Mouse (Mus musculus) embryo, embryonic 11.5 days (tissue): ENCODE data around the gene Gm38655.
A peak's percentile ranks its signal among the peaks of the same experiment; 100 is the strongest.
"Not testable (repeated sequence)": the region's sequence is repeated elsewhere in the genome, so short reads cannot be mapped to it uniquely, and the experiment has no call there.

Source experiments
- DNase-seq: peaks from one replicate; pipeline ENCODE4 v3.0.0-alpha.2; 2012; ENCODE audit warnings: low read depth, low spot score

Gm38655 gene

GRCm38 (mm10) chr17:25175411-25175810 lies at the start of gene Gm38655:
Gene Gm38655, minus strand, starts transcription at chr17:25175471.
- no peak for DNase-seq

- DNase-seq, result no peak
These were observed 49.4 kb upstream of the Gm38655 start for GRCm38 (mm10) chr17:25224586-25225222.

DNA sequence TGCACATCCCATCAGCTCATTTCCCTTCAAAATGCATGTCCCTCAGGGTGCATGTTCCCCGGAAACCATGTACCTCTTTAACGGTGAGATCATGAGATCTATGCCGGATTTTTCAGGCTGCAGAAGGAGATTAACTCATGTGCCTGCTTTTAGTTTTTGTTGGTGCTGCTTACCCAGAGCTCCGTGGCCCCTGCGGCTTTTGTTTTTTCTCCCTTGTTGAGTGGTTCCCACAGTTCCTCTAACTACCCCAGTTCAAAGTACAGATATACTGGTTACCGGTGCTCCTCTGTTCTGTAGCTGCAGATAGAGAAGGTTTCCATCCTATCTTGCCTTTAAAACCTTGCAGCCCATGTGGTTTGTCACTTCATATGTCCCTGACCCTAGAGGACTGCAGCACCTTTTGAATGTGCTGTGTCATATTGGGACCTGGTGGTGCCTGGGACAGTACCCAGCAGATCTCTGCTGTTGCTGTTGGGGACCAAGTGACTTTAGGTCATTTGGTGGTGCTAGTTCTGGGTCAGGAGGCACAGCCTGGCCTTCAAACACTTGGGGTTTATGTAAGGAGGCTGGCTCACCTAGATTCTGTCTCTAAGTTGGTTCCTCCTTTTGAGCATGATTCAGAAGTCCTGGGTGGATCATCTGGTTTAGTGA lies 47.8 kb upstream of the Gm38655 start:
- DNase-seq, result no peak

DNA sequence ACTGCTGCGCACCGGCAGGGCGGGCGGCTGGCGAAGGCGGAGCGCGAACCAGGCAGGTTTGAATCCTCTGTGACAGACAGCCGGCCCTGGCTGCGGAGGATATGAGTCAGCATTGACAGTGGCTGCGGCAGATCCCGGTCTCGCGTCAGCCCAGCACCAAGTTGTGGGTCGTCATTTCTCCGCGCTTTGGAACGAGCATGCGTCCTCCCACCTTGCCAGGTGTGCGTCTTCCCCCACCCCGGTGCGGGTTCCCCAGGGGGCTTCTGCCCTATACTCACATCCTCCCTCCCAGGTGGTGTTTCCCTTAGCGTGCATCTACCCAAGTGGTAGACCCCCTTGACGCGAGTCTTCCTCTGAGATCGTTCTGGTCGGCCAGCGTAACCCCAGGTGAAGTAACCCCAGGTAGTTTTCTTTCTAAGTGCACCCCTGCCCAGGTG lies 47.3 kb upstream of the Gm38655 start:
- DNase-seq, result not testable (repeated sequence)

- no peak for DNase-seq
These were observed 46.7 kb upstream of the Gm38655 start for GRCm38 (mm10) chr17:25221821-25222503.

GRCm38 (mm10) chr17:25220746-25221145 lies 45.5 kb upstream of the Gm38655 start:
- DNase-seq, result no peak

DNA sequence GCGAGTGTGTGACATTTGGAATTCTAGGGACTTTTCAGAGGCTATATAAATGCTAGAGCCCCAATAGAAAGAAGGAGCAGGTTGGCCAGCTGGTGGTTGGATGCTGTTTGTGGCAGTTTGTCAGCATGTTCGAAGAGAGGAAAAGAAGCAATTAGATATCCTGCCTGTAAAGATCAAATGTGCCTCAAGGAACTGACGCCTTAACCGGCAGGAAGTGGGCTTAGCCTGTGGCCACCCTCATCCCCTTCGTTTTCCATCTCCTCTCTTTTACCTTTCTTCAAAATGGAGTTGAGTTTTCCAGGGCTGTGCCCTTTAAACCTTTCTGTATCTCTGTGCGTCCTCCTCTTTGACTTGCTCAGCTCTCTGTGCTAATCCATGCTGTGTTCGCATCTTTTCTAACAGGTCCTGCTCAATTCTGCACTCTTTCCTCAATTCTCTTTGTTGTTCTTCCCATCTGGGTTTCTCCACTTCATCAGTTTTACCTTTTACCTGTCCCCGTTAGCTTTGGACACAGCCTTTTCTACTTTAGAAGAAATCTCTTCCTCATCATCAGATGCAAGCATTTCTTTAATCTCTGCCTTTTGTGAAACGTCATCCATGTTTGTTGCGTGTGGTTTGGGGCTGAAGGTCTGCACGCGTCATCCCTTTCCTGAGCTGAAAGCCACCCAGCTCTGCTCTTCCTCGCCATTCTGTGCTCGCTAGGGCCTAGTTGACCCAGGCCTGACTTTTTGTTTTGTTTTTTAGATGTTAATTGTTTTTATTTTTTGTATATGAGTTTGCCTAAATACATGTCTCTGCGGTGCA lies 44.4 kb upstream of the Gm38655 start:
- DNase-seq, result no peak

DNA sequence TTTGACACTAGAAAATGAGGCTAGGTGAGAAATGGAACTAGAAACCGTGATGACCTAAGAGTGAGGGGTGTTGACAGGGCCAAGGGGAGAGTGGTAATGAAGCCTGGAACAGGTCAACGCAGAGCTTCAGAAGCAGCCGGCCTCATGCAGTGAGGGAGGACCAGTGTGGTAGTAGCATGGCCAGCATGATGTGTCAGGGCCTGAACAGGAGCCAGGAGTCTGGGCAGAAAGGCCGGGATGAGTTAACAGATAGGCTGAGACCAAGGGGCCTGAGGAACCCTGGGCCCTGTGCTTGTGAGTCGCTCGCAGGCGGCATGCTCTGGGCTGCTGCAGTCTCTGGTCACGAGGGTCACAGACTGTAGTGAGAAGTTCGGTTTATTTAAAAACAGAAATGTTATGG lies 43.7 kb upstream of the Gm38655 start:
- DNase-seq, result no peak

GRCm38 (mm10) chr17:25215431-25215830 lies 40.2 kb upstream of the Gm38655 start:
- no peak for DNase-seq

DNA sequence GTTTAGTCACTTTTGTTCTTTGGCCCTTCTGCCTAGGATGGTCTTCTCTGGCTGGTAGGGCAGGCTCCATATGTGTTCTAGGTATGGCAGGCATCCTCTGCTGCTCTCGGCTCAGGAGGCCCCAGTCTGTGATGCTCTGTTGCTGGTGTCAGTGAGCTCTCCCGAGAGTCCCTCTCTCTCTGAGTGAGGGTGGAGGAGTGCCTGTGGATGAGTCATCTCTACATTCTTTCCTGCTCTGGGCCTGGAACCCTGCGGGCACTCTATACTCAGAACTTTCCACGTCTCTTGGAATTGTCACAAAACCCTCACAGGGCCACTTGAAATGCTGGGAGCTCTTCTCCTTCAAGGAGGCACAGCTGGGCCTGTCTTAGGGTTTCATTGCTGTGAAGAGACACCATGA lies 36.4 kb upstream of the Gm38655 start:
- DNase-seq, result no peak

GRCm38 (mm10) chr17:25210680-25211466 lies 35.6 kb upstream of the Gm38655 start:
- DNase-seq, result no peak

GRCm38 (mm10) chr17:25210006-25210405 lies 34.7 kb upstream of the Gm38655 start:
- DNase-seq, result no peak

DNA sequence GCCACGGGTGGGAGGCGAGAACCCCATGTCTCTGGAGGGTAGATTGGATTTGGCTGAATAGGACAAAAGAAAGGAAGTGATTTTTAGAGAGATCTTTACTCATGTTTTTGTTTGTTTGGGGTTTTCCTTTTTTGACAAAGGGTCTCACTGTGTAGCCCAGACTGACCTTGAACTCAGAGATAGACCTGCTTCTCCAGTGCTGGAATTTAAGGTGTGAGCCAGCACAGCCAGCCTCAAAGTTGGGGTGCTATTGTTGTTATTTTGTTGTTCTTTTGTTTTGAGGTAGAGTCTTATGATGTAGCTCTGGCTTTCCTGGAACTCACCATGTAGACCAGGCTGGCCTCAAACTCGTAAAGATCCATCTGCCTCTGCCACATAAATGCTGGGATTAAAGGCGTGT lies 27.1 kb upstream of the Gm38655 start:
- no peak for DNase-seq

- DNase-seq, result no peak
These were observed 13.8 kb upstream of the Gm38655 start for GRCm38 (mm10) chr17:25189091-25189490.

- peak; percentile 46 for DNase-seq
These were observed 13.1 kb upstream of the Gm38655 start, which contains the start of gene Unkl for GRCm38 (mm10) chr17:25188150-25189031. Gene Unkl, plus strand, starts transcription at chr17:25188397.

- no peak for DNase-seq
These were observed 12.5 kb upstream of the Gm38655 start for GRCm38 (mm10) chr17:25187784-25188149.

- DNase-seq, result no peak
These were observed 9.7 kb upstream of the Gm38655 start for GRCm38 (mm10) chr17:25184961-25185360.

- DNase-seq, result peak; percentile 99
These were observed 8.9 kb upstream of the Gm38655 start, which contains the start of gene BC003965 for GRCm38 (mm10) chr17:25184129-25184691. Gene BC003965, plus strand, starts transcription at chr17:25184554.

- DNase-seq, result no peak
These were observed 8.0 kb upstream of the Gm38655 start for GRCm38 (mm10) chr17:25183232-25183631.

DNA sequence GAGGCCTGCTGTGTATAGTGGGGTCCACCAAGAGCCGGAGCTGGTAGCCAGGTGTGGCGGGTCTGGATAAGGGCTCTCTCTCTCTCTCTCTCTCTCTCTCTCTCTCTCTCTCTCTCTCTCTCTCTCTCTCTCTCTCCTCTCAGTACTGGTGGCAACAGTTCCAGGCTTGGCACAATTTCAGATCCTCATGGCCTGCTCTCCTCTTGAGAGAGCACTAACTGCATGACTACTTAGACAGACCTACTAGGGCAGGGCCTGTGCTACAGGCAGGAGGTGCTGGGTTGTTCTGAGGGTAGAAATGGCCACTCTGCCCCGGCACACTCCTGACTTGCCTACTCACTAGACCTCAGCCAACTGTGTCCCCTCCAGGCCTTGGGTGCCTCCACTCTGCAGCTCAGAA lies 2.7 kb downstream of the Gm38655 start:
- DNase-seq, result no peak
